ENCODE assay signal across 23 mouse cellular contexts in genomic region chrX:159858126-159858525, GRCm38 (mm10).
DNase-seq lines count a peak whose midpoint lies in the region; ATAC-seq and TF ChIP-seq lines count a peak whose summit lies in the region.
"Had no signal": no experiment of that assay in that cellular context is flagged by ENCODE, and none has a peak within 500 bp of the region (broad histone marks: within the 10 kb centered on the region; RNA-seq: fewer than 3 reads in every experiment).

No protein-coding gene starts in this region.

- H3K36me3 ChIP-seq in thymus, adult 2 months (ENCODE audit: control insufficient read depth, insufficient read depth, low read length), result no peaks in the 10 kb centered on the region
- H3K36me3 ChIP-seq in stomach, postnatal 0 days (ENCODE audit: control insufficient read depth, insufficient read depth, low read length), result no peaks in the 10 kb centered on the region
- H3K36me3 ChIP-seq: embryonic facial prominence, embryonic 12.5 days; embryonic facial prominence, embryonic 15.5 days; forebrain, embryonic 12.5 days; forebrain, embryonic 15.5 days; hindbrain, embryonic 12.5 days; hindbrain, embryonic 15.5 days had no signal

- WGBS in thymus, adult 2 months, result 38% methylated on average over 1 of the region's 1 CpGs
- 50% methylated on average over 1 of the region's 1 CpGs for WGBS in stomach, postnatal 0 days

- no peak for TF ChIP-seq POLR2A in thymus, adult 2 months (IDR thresholded peaks at IDR 0.05; ENCODE audit: control insufficient read depth, extremely low read depth, insufficient read depth, low read length, poor library complexity)

- no peak for TF ChIP-seq EP300 in stomach, postnatal 0 days (optimal IDR thresholded peaks at IDR 0.05)

- no peaks in the 10 kb centered on the region for H3K9me3 ChIP-seq in stomach, postnatal 0 days (ENCODE audit: control insufficient read depth, low read length)
- H3K9me3 ChIP-seq: embryonic facial prominence, embryonic 12.5 days; embryonic facial prominence, embryonic 15.5 days; forebrain, embryonic 12.5 days; forebrain, embryonic 15.5 days; hindbrain, embryonic 12.5 days; hindbrain, embryonic 15.5 days had no signal

- ATAC-seq in activated CD4-positive, CD25-positive, alpha-beta regulatory T cell, adult 4 months, result peak; percentile 75
- ATAC-seq in stomach, postnatal 0 days (ENCODE audit: low FRiP score, low TSS enrichment), result no peak
- ATAC-seq: forebrain, embryonic 15.5 days; intestine, embryonic 16.5 days had no signal

- H3K9ac ChIP-seq in stomach, postnatal 0 days (ENCODE audit: low read length), result no peak overlapping the region
- H3K9ac ChIP-seq: embryonic facial prominence, embryonic 12.5 days; embryonic facial prominence, embryonic 15.5 days; forebrain, embryonic 12.5 days; forebrain, embryonic 15.5 days; hindbrain, embryonic 12.5 days; hindbrain, embryonic 15.5 days had no signal

- no peak for TF ChIP-seq CTCF in thymus, adult 2 months (IDR thresholded peaks at IDR 0.05; ENCODE audit: borderline replicate concordance, control insufficient read depth, extremely low read depth, insufficient read depth, low read length, poor library complexity)
- no peak for TF ChIP-seq CTCF in stomach, postnatal 0 days (IDR thresholded peaks at IDR 0.05; ENCODE audit: low read depth)

- no peak overlapping the region for H3K27ac ChIP-seq in thymus, adult 2 months (ENCODE audit: control insufficient read depth, insufficient read depth, low read length)
- no peak overlapping the region for H3K27ac ChIP-seq in stomach, postnatal 0 days (replicated peaks)
- H3K27ac ChIP-seq: embryonic facial prominence, embryonic 12.5 days; embryonic facial prominence, embryonic 15.5 days; forebrain, embryonic 12.5 days; forebrain, embryonic 15.5 days; gastrocnemius, adult 2 months; hindbrain, embryonic 12.5 days; hindbrain, embryonic 15.5 days had no signal

- H3K4me1 ChIP-seq in thymus, adult 2 months (replicated peaks; ENCODE audit: control insufficient read depth, insufficient read depth, low read length), result no peaks in the 10 kb centered on the region
- H3K4me1 ChIP-seq in stomach, postnatal 0 days (replicated peaks; ENCODE audit: control insufficient read depth, insufficient read depth), result no peaks in the 10 kb centered on the region
- H3K4me1 ChIP-seq: embryonic facial prominence, embryonic 12.5 days; embryonic facial prominence, embryonic 15.5 days; forebrain, embryonic 12.5 days; forebrain, embryonic 15.5 days; hindbrain, embryonic 12.5 days; hindbrain, embryonic 15.5 days had no signal

- no peak overlapping the region for H3K4me2 ChIP-seq in stomach, postnatal 0 days (replicated peaks; ENCODE audit: low read depth)
- H3K4me2 ChIP-seq: embryonic facial prominence, embryonic 12.5 days; embryonic facial prominence, embryonic 15.5 days; forebrain, embryonic 12.5 days; forebrain, embryonic 15.5 days; heart, embryonic 11.5 days; hindbrain, embryonic 12.5 days; hindbrain, embryonic 15.5 days had no signal

- no peak overlapping the region for H3K4me3 ChIP-seq in thymus, adult 2 months (ENCODE audit: control insufficient read depth, insufficient read depth, low read length)
- H3K4me3 ChIP-seq in stomach, postnatal 0 days (ENCODE audit: low read depth, low read length), result no peak overlapping the region
- H3K4me3 ChIP-seq: embryonic facial prominence, embryonic 12.5 days; embryonic facial prominence, embryonic 15.5 days; forebrain, embryonic 12.5 days; forebrain, embryonic 15.5 days; gastrocnemius, adult 2 months; hindbrain, embryonic 12.5 days; hindbrain, embryonic 15.5 days had no signal

- H3K27me3 ChIP-seq in thymus, adult 2 months (ENCODE audit: control insufficient read depth, insufficient read depth, low read length), result no peaks in the 10 kb centered on the region
- no peaks in the 10 kb centered on the region for H3K27me3 ChIP-seq in stomach, postnatal 0 days (ENCODE audit: control insufficient read depth, insufficient read depth, low read length)
- H3K27me3 ChIP-seq: embryonic facial prominence, embryonic 15.5 days; forebrain, embryonic 15.5 days had no signal

- DNase-seq in CD4-positive, CD25-positive, alpha-beta regulatory T cell, adult 2 months (ENCODE audit: low read depth, low spot score), result peak; percentile 30
- DNase-seq in naive thymus-derived CD4-positive, alpha-beta T cell, adult 2 months (ENCODE audit: low read depth), result peak; percentile 32
- no peak for DNase-seq in ovary, postnatal 10 days (ENCODE audit: low spot score)
- DNase-seq in thymus, adult 2 months, result no peak
- no peak for DNase-seq in stomach, postnatal 0 days (ENCODE audit: low spot score)
- DNase-seq: adrenal gland, adult 2 months; adrenal gland, postnatal 14 days; cerebellum, adult 11 months; cerebellum, adult 2 months; cerebellum, adult 9-11 months; cerebellum, postnatal 25 days; gastrocnemius, adult 2 months; gastrocnemius, postnatal 14 days; heart, adult 11 months had no signal

Comparison
In these comparisons a context has a peak if more than half of its experiments do, and no peak if none do; other contexts are left out.
1. DNase-seq: peak in CD4-positive, CD25-positive, alpha-beta regulatory T cell, adult 2 months (single experiment) and naive thymus-derived CD4-positive, alpha-beta T cell, adult 2 months (single experiment); none in ovary, postnatal 10 days (single experiment), thymus, adult 2 months (single experiment) and stomach, postnatal 0 days (single experiment).